Mouse (Mus musculus) small intestine, adult 2 months (tissue): Measurements from ENCODE around the gene Prelid1.

Source experiments
- CTCF ChIP-seq: fragments of 200-500 bp; IDR thresholded peaks from 2 replicates; pipeline ENCODE4 v1.5.1; 2012; ENCODE audit warnings: low read depth, mild to moderate bottlenecking, control low read depth, inconsistent platforms, low read length, moderate library complexity, mixed read lengths; ENCODE audit not compliant: insufficient replicate concordance, insufficient read length; ENCODE audit errors: extremely low read depth
- POLR2A ChIP-seq: fragments of 200-500 bp; IDR thresholded peaks from 2 replicates; pipeline ENCODE4 v1.6.1; 2012; ENCODE audit warnings: low read depth, mild to moderate bottlenecking, control low read depth, inconsistent platforms, low read length, moderate library complexity

DNA sequence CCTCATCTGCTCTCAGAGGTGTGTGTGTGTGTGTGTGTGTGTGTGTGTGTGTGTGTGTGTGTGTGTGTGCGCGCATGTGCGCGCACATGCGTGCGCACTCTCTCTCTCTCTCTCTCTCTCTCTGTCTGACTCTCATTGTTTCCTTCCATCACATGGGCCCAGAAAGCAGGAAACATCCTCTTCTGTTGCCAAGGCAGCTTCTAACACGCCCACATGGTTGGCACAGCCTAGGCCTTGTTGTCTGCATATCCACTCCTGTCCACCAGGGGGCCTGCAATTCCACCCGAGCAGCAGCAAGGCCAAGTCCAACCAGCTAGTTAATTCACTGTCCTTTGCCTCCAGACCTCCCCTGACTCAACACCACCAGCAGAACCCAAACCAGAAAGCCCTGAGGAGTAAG lies 7.3 kb downstream of the Prelid1 start:
- TF ChIP-seq CTCF (peak; percentile 88; the same call in 1 of the 2 replicates), POLR2A (no peak)
